Mouse (Mus musculus) ES-CJ7 (cell line): ENCODE results near the gene Bbs2.

Experiments
- DNase-seq: peaks from one replicate; pipeline ENCODE4 v3.0.0; 2011; ENCODE audit warnings: low read depth, low spot score

Gene Bbs2

DNA sequence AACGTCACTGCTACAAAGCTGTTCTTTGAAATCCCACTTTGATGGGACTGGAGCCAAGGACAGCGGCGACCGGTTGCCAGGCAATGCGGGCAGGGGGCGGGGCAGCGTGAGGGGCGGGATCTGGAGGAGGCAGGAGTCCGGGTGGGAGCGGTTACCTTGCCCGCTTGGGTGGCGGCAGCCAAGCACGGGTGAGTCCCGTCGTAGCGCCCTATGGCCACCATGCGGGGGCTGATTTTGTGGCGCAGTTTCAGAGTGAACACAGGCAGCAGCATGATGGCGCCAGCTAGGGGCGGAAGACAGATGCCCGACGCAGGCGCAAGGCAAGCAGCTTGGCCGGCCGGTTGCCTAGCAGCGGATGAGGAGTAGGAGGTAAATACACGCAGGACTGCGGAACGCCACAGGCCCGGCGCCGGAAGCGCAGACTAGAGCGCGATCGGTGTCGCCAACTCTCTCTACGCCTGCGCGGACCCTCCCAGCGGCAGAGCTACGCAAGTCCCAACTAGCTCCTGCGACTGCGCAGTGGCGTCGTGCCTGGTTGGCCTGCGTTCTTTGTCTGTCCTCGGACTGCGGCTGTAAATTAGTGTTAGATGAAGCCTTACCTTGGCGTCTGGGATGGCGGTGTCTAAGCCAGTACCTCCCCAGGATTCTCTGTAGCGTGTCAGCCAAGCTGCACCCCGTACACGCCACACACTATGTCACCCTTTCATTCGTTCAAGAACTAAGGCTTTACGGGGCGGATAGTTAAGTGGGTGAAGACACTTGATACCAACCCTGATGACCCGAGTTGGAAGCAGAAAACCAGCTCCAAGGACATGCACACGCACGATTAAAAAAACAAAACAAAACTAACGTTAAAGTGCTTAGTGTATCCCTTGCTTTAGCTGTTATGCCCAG lies at the start of gene Bbs2:
Gene Bbs2 (minus strand): TSS at position 848 of the 894 bp plus-strand sequence.
- DNase-seq, result peak; percentile 100

DNA sequence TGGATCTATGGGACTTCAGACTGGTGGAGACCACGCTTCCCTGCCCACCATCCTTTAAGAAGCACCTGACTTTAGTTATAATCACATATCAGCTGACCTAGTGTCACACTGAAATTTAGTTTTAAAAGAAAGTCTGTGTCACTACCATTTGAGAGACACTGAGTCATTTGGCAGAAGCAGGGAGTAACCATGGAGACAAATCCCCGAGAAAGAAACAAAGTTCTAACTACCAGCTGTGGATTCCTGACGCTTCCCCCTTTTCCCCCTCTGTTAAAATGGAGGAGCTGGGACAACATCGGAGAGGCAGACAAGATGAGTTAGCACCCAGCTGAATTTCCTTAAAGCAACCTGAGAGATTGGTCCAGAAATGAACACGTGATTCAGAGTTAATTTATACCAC lies 49.5 kb upstream of the Bbs2 start:
- no peak for DNase-seq

DNA sequence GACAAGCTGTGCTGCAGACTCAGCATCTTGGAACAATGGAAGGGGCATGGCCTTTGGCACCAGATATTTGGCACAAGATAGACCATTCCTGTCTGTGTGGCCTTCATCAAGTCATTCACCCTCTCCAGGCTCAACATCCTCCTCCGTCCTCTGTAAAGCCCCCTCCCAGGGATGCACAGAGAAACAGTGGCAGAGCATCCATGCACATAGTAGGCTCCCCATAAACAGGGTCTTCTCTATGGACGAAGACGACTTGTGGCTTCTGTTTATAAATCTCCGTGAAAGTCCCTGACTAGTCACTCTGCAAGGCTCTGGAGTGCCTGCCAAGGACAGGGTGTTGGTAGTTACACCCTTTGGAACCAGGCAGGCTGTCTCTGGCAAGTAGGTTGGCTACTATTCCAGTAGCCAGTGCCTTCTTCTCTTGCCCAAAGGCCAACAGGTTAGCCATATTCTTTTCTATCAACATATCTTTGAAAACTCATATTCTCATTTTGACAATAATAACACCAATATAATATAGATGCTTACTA lies 41.6 kb upstream of the Bbs2 start:
- DNase-seq, result no peak

DNA sequence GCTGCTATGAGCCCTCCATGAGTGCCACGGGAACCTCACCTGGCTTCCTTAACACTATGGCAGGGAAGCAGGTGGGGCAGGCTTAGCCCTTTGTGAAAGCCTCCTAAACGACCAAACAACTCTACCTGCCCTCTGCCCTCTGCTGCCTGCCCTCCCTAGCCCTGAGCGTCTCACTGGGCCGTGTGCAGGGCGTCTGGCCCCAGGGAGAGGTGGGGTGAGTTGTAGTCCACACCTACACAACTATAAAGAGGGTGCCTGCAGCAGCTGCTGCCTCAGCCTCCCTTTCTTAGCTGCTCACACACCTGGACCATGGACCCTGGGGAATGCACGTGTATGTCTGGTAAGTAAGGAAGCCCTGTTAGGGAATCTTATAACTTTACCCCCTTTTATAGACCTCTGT lies 38.2 kb upstream of the Bbs2 start, which contains the start of gene Mt4:
Gene Mt4 (plus strand): TSS at position 265 of the 400 bp plus-strand sequence.
- no peak for DNase-seq

DNA sequence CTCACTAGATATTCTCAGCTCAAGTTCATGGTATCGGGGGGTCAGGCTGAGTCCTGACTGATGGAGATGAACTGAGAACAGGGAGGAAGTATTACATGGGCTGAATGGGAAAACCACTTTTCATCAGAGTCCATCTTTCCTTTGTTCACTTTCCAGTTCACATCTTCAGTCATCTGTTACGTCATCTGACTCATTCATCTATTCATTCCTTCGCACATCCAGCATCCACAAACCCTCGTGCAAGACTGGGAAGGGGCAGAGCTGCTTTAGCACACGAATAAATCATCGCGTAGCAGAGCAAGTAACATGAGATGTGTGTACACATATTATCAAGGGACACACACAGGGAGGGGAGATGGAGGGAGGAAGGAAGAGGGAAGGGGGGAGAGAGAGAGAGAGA lies 37.5 kb upstream of the Bbs2 start:
- no peak for DNase-seq

DNA sequence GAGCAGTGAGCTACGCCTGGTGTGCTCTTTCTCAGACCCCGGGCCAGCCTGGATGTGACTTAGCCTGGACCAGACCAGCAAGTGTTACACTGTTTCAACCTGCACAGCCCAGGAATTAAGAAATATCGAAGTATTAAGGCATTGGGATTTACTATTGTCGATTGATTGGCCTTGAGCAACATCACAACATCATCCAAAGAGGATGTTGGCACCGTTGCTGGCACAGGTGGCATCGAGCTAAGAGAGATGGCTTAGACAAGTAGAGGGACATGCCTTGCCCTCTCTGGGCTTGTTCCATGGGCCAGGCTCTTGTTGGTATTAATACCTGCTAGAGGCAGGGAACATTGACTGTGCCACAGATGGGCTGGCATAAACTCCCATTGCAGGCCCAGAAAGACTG lies 36.8 kb upstream of the Bbs2 start:
- no peak for DNase-seq

DNA sequence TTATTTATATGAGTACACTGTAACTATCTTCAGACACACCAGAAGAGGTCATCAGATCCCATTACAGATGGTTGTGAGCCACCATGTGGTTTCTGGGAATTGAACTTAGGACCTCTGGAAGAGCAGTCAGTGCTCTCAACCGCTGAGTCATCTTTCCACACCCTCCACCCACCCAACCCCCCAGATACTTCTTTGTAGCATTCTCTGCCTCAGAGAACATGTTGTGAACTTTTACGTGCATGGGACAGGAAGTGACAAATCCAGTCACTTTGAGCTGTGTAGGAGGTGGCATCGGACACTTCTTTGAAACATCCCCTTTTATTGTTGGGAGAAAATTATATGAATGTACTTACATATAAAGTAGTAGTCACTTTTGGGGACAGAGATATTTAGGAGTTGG lies 35.9 kb upstream of the Bbs2 start:
- peak; percentile 46 for DNase-seq

DNA sequence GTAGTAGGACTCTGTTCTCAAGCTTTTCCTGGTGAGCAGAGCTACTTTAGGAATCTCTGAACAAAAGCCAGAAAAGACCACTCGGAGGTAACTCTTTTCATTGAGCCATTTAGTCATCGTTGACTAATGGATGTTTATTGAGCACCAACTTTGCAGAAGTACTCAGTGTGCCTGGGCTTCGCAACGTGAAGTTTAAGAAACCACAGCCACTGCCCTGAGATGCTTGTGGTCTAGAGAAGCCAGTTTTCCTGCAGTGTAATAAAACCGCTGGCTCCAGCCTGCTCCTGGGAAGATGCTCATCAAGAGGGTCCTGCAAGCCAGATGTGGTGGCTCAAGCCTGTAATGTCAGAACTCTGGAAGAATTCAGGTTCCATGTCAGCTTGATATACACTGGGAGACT lies 33.4 kb upstream of the Bbs2 start:
- no peak for DNase-seq

DNA sequence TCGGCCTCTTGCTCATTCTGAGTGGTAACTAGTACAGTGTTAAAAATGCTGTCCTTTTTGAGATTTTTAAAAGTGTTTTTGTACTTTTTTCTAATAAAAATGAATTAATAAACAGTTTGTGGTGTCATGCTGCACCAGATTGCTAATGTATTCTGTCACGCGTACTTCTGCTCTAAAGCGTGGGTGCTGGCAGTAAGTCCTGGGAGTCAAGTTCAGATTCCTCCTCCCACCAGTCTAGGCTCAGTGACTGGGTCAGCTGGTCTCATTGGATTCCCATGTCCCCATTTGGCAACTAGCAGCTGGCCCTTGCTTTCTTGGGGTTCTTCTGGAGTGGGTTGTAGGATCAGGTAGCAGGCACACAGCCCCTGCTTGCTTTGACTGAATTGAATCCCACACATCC lies 31.4 kb upstream of the Bbs2 start:
- no peak for DNase-seq

DNA sequence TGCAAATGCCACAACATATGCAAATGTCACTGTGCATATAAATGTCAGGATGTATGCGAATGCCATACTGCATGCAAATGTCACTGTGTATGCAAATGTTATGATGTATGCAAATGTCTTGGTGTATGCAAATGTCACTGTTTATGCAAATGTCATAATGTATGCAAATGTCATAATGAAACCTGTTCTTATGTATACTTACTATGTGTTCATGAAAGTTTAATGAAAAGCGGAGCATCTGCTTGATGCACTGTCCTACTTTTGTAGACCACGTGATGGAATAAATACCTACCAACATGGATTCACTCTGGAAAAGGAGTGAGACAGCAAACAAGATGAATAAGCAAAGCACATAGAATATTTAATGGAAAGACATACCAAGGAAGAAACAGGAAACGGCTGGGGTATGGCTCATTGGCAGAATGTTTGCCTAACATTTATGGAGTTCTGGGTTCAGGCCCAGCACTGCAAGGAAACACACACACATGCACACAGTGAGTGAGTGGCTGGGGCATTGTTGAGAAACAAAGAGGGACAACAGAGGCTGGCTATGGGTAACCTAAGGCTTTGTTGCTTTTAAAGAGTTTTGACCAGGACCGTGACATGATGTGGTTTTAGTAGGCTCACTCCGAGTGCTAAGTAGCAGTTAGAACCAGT lies 30.5 kb upstream of the Bbs2 start:
- DNase-seq, result no peak

DNA sequence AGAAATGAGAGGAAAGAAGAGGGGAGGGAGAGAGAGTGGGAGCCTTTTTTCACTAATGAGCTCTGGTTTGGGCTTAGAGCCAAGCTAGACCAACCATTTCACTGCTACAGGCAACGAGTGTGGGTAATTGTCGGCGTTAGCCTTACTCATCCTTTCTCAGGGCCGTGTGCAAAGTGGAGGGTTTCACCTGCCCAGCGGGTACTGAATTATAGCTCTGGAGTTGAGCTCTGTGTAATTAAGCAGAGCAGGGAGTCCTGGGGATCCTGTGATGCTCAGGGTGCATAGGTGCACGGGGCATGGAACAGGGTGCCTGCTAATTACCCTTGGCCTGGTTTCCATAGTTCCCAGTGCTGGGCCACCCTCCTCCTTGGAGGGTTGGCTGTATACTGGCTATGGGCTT lies 29.0 kb upstream of the Bbs2 start:
- no peak for DNase-seq

DNA sequence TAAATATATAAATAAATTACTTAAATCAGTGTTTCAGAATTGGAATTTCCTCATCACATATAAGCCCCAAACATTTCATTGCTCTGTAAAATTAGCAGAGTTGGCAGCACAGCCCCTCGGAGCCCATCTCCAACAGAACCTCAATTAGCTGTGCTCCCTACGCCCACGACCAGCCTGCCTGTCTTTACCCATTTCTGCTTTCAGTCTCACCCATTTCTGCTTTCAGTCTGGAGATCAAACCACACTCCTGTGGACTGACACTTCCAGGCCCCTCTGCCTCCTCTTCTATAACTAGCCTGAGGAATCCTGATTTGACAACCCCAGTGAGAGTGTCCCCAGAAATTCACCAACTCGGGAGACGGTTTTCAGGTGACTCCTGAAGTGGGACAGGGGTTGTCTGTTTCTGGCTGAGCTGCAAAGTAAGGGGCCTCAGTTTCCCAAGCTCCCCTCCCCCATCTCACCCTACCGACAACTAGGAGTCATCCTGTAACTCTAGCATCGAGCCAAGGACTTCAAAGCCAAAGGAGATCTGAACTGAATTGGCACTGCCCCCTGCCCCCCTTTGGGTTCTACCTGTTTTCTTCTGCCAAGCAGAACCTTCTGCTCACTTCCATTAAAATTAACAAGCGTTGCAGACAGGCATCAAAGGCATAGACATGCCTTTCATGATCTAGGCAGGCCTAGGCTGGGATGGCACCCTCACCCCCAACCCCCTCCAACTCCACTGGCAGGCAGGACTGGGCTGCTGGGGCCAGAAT lies 24.2 kb upstream of the Bbs2 start:
- no peak for DNase-seq

DNA sequence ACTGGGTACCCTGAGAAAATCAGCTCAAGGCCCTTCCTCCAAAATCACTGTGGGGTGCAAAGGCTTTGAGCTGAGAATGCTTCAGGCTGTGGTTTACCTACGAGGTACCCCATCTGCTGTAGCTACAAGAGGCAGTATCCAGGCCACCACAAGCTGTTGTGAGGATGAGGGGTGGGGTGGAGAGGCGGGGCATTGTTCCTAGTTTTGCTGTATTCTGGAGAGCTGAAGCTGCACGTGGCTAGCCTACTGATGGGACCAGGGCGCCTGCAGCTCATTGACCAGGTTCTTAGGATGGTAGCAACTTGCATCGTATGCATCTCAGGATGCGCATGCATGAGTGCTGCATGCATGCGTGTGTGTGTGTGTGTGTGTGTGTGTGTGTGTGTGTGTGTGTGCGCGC lies 22.9 kb upstream of the Bbs2 start:
- peak; percentile 27 for DNase-seq

DNA sequence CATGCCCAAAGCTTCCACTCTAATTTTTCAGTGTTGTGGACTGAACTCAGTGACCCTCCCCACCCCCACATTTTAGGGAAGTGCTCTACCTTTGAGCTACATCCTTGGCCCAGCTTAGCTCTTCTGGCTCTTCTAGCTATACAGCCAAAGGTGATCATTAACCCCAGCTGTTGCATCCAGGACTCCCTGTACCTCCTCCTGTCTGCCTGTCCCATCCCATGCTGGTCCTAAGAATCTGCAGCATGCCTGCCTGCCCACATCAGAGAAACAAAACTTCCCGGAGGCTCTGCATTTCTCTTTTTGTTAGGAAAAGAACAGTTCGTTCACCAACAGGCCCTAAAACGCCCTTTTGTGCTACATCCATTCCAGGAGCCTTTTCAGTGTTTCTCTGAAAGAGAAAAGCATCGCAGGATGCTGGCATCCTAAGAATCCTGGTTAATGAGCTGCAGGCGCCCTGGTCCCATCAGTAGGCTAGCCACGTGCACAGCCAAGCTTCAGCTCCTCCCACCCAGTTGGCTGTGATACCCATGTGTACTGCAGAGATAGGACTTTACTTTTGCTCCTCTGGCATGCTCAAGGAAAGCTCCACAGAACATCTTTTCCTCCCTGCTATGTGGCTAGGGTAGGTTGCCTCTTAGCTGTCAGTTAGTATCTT lies 20.2 kb upstream of the Bbs2 start:
- DNase-seq, result no peak

DNA sequence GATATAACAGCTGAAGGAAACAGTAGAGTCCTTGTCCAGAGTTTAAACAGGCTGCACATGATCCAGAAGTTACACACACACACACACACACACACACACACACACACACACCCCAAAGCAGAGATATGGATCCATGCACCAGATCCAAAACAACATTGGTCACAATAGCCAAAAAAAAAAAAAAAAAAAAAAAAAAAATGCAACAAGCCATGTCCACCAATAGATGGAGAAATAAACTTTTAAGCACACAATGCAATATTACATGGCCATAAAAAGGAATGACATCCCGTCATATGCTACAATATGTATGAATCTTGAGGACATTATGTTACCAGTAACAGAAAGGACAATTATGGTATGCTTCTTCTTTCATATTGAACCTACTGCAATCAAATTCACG lies 15.2 kb upstream of the Bbs2 start:
- no peak for DNase-seq

DNA sequence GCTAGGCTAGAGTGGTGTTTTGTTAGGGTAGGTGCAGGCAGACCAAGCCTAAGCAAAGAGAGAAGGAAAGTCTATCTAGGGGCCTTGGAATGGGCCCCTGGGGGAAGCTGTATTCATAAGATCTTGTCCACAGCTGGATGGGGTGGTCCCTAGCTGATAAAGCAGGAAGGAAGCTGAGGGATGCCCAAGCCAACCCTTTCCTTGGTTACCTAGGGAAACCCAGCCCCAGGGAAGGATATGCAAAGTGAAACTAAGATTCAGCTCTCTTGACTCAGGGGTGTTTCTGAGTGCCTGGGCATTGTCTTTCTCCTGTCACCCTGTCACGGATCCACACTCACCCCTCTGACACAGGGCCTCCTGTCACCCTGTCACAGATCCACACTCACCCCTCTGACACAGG lies 14.7 kb upstream of the Bbs2 start:
- no peak for DNase-seq

DNA sequence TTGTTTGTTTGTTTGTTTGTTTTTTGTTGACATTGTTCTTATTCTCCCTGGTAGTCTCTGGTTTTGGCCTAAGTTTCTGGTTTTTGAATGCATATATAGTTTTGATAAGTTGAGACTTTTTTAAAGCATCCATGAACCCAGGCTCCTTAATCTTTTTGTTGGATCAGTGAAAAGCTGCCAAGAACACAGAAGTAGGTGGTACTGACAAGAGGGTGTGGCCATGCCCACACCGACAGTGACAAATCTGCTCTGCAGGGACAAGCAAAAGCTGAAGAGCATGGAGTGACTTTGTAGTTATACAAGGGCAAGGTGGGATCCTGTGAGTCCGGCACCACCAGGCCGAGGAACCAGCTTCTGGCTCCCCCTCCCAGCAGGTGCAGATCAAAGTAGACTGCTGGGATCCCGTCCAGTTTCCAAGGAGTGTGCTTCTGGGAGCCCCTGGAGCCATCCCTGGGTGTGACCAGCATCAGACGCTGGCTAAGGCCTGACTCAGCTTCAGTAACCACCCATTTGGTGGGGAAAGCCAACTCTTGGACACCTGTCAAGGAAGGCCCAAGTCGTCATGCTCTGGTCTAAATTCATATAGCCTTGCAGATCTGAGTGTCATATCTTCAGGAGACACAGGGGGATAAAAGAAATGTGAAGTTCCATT lies 11.9 kb upstream of the Bbs2 start:
- no peak for DNase-seq

DNA sequence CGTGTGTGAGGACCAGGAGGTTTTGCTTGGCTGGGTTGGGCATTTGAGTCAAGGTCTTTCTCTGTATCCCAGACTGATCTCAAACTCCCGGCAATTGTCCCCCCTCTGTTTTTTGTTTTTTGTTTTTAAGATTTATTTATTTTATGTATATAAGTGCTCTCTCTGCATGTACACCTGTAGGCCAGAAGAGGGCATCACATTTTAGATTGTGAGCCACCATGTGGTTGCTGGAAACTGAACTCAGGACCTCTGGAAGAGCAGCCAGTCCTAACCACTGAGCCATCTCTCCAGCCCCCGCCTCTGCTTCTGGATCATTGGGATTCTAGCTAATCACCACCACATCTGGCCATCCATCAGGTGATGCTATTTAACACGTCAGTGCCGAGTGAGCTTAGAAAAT lies 11.1 kb upstream of the Bbs2 start:
- peak; percentile 55 for DNase-seq

DNA sequence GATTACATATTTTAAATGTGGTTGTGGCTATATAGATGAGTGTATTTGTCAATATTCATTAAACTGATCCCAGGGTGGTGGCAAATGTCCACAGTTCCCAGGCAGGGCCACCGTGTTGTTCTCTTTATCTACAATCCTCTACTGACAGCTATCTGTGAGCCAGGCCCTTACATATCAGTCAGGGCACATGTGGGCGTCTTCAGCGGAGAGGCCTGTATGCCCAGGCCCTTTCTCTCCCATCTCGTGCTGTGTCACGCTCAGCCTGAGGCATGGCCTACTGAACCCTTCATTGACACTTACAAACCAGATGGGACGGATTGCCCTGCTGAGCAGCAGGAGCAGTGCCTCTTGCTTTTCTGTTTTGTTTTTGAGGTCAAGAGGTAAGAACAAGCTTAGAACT lies 10.7 kb upstream of the Bbs2 start:
- DNase-seq, result no peak

DNA sequence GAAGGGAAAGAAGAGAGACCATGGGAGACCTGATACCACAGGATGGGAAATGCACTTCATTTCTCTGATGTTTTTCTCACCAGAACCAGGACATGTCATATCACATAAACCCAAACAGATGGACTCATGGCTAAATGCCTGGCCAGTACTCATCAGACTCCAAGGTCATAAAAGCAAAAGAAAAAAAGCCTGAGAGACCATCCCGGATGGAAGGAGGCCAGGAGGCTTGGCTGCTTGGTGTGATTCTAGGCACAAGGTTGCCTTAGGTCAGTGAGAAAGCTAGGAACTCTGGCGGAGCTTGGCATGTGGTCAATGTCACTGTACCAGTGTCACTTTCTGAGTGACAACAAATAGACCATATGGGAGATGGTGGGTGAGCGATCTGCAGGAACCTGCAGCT lies 9.1 kb upstream of the Bbs2 start:
- DNase-seq, result no peak

DNA sequence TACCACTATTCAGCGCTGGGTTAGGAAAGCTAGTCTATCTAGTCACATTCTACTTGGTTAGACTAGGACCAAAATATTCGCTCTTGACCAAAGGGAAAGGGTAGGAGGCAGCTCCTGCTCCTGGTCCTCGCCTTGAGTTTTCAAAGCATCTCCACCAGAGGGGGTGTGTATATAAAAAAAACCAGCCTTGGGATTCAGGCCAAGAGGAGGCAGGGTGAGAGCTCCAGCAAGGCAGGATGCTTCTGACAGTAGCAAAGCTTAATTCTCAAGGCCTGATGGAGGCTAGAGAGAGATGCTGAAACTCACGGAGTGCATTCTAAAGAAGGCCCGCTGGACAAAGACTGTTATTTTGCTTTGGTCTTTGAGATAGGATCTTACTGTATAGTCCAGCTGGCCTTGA lies 5.4 kb upstream of the Bbs2 start:
- DNase-seq, result peak; percentile 54
